Mouse (Mus musculus): ENCODE results near the gene Npvf. TPM values are rescaled to one million over a fixed set of nuclear protein-coding genes. Genes with fewer than 3 reads are reported as not detected.

Npvf gene
- 0.37 and 0.54 TPM in 2 replicates for polyA plus RNA-seq (2015; fragmentation: Nextera tagmentation; extraction: Ambion mirVana)

- WGBS = 78% methylated on average over 4 of the region's 4 CpGs
- Histone ChIP-seq H3K4me3 (ENCODE audit: low read length) (no peak within 1 kb of the TSS), H3K4me1 (ENCODE audit: insufficient read depth, low read length) (no peaks in the 10 kb centered on the region), H3K36me3 (ENCODE audit: insufficient read depth, low read length) (no peaks in the 10 kb centered on the region), H3K9ac (replicated peaks; ENCODE audit: low read length) (no peak within 1 kb of the TSS), H3K27ac (ENCODE audit: low read length) (no peak within 1 kb of the TSS), H3K4me2 (replicated peaks; ENCODE audit: low read depth, low read length) (no peak within 1 kb of the TSS), H3K27me3 (ENCODE audit: insufficient read depth, low read length) (no peaks in the 10 kb centered on the region), H3K9me3 (ENCODE audit: low read length) (no peaks in the 10 kb centered on the region)
- ATAC-seq (ENCODE audit: low FRiP score, low TSS enrichment) = no peak
These were observed at the start of gene Npvf for GRCm38 (mm10) chr6:50654356-50654755. TSS of gene Npvf (minus strand) at chr6:50654439.

- WGBS = 61% methylated on average over 15 of the region's 15 CpGs
- no peak overlapping the region for H3K4me2 ChIP-seq (replicated peaks; ENCODE audit: low read depth, low read length)
These were observed 35.0 kb upstream of the Npvf start for GRCm38 (mm10) chr6:50689121-50689815.

GRCm38 (mm10) chr6:50684646-50685415, 30.6 kb upstream of the Npvf start:
- Histone ChIP-seq H3K4me2 (replicated peaks; ENCODE audit: low read depth, low read length) (no peak overlapping the region), H3K9ac (replicated peaks; ENCODE audit: low read length) (no peak overlapping the region), H3K9me3 (ENCODE audit: low read length) (no peaks in the 10 kb centered on the region), H3K36me3 (ENCODE audit: insufficient read depth, low read length) (no peaks in the 10 kb centered on the region), H3K4me1 (ENCODE audit: insufficient read depth, low read length) (peaks cover 9% of the 10 kb centered on the region; the same call in 1 of the 2 replicates), H3K4me3 (ENCODE audit: low read length) (no peak overlapping the region), H3K27me3 (ENCODE audit: insufficient read depth, low read length) (peaks cover 4% of the 10 kb centered on the region; the same call in 1 of the 2 replicates), H3K27ac (ENCODE audit: low read length) (no peak overlapping the region; the same call in 1 of the 2 replicates)
- 52% methylated on average over 7 of the region's 7 CpGs for WGBS
- no peak for ATAC-seq (ENCODE audit: low FRiP score, low TSS enrichment)

More at GRCm38 (mm10) chr6:50689121-50689815, 35.0 kb upstream of the Npvf start:
- Histone ChIP-seq H3K9me3 (ENCODE audit: low read length) (no peaks in the 10 kb centered on the region), H3K27ac (ENCODE audit: low read length) (no peak overlapping the region), H3K36me3 (ENCODE audit: insufficient read depth, low read length) (no peaks in the 10 kb centered on the region), H3K27me3 (ENCODE audit: insufficient read depth, low read length) (no peaks in the 10 kb centered on the region), H3K9ac (replicated peaks; ENCODE audit: low read length) (no peak overlapping the region), H3K4me3 (ENCODE audit: low read length) (no peak overlapping the region), H3K4me1 (ENCODE audit: insufficient read depth, low read length) (peaks cover 7% of the 10 kb centered on the region; the same call in 1 of the 2 replicates)
- no peak for ATAC-seq (ENCODE audit: low FRiP score, low TSS enrichment)

GRCm38 (mm10) chr6:50681491-50681890, 27.3 kb upstream of the Npvf start:
- H3K4me3 ChIP-seq (ENCODE audit: low read length) = no peak overlapping the region
- H3K4me2 ChIP-seq (replicated peaks; ENCODE audit: low read depth, low read length) = no peak overlapping the region
- H3K9me3 ChIP-seq (ENCODE audit: low read length) = no peaks in the 10 kb centered on the region
- H3K27ac ChIP-seq (ENCODE audit: low read length) = no peak overlapping the region
- peaks cover 9% of the 10 kb centered on the region; the same call in 1 of the 2 replicates for H3K4me1 ChIP-seq (ENCODE audit: insufficient read depth, low read length)
- no peaks in the 10 kb centered on the region for H3K36me3 ChIP-seq (ENCODE audit: insufficient read depth, low read length)
- no peak for ATAC-seq (ENCODE audit: low FRiP score, low TSS enrichment)
- peaks cover 4% of the 10 kb centered on the region; the same call in 1 of the 2 replicates for H3K27me3 ChIP-seq (ENCODE audit: insufficient read depth, low read length)
- WGBS = 50% methylated on average over 5 of the region's 5 CpGs
- no peak overlapping the region for H3K9ac ChIP-seq (replicated peaks; ENCODE audit: low read length)

- no peak overlapping the region for H3K27ac ChIP-seq (ENCODE audit: low read length)
- H3K9ac ChIP-seq (replicated peaks; ENCODE audit: low read length) = no peak overlapping the region
- peaks cover 4% of the 10 kb centered on the region; the same call in 1 of the 2 replicates for H3K27me3 ChIP-seq (ENCODE audit: insufficient read depth, low read length)
- H3K9me3 ChIP-seq (ENCODE audit: low read length) = no peaks in the 10 kb centered on the region
- WGBS = 48% methylated on average over 20 of the region's 20 CpGs
- H3K36me3 ChIP-seq (ENCODE audit: insufficient read depth, low read length) = no peaks in the 10 kb centered on the region
- peaks cover 9% of the 10 kb centered on the region; the same call in 1 of the 2 replicates for H3K4me1 ChIP-seq (ENCODE audit: insufficient read depth, low read length)
- no peak overlapping the region for H3K4me3 ChIP-seq (ENCODE audit: low read length)
- no peak overlapping the region for H3K4me2 ChIP-seq (replicated peaks; ENCODE audit: low read depth, low read length)
- no peak for ATAC-seq (ENCODE audit: low FRiP score, low TSS enrichment)
These were observed 26.3 kb upstream of the Npvf start for GRCm38 (mm10) chr6:50680224-50681215.

GRCm38 (mm10) chr6:50679486-50679828, 25.2 kb upstream of the Npvf start:
- no peak overlapping the region for H3K4me2 ChIP-seq (replicated peaks; ENCODE audit: low read depth, low read length)
- ATAC-seq (ENCODE audit: low FRiP score, low TSS enrichment) = no peak
- no peak overlapping the region for H3K4me3 ChIP-seq (ENCODE audit: low read length)
- H3K27me3 ChIP-seq (ENCODE audit: insufficient read depth, low read length) = peaks cover 4% of the 10 kb centered on the region; the same call in 1 of the 2 replicates
- H3K9ac ChIP-seq (replicated peaks; ENCODE audit: low read length) = no peak overlapping the region
- H3K27ac ChIP-seq (ENCODE audit: low read length) = no peak overlapping the region
- H3K4me1 ChIP-seq (ENCODE audit: insufficient read depth, low read length) = peaks cover 9% of the 10 kb centered on the region; the same call in 1 of the 2 replicates
- no peaks in the 10 kb centered on the region for H3K9me3 ChIP-seq (ENCODE audit: low read length)
- WGBS = 90% methylated on average over 2 of the region's 2 CpGs
- no peaks in the 10 kb centered on the region for H3K36me3 ChIP-seq (ENCODE audit: insufficient read depth, low read length)

GRCm38 (mm10) chr6:50678826-50679485, 24.7 kb upstream of the Npvf start:
- H3K36me3 ChIP-seq (ENCODE audit: insufficient read depth, low read length) = no peaks in the 10 kb centered on the region
- peaks cover 4% of the 10 kb centered on the region; the same call in 1 of the 2 replicates for H3K27me3 ChIP-seq (ENCODE audit: insufficient read depth, low read length)
- H3K4me1 ChIP-seq (ENCODE audit: insufficient read depth, low read length) = peaks cover 9% of the 10 kb centered on the region; the same call in 1 of the 2 replicates
- 30% methylated on average over 8 of the region's 8 CpGs for WGBS
- no peak overlapping the region for H3K4me2 ChIP-seq (replicated peaks; ENCODE audit: low read depth, low read length)
- no peak overlapping the region for H3K9ac ChIP-seq (replicated peaks; ENCODE audit: low read length)
- no peaks in the 10 kb centered on the region for H3K9me3 ChIP-seq (ENCODE audit: low read length)
- no peak overlapping the region for H3K27ac ChIP-seq (ENCODE audit: low read length)
- H3K4me3 ChIP-seq (ENCODE audit: low read length) = no peak overlapping the region
- ATAC-seq (ENCODE audit: low FRiP score, low TSS enrichment) = peak; percentile 71; the same call in 1 of the 2 replicates

- WGBS = 90% methylated on average over 3 of the region's 3 CpGs
- no peak overlapping the region for H3K27ac ChIP-seq (ENCODE audit: low read length)
- no peaks in the 10 kb centered on the region for H3K27me3 ChIP-seq (ENCODE audit: insufficient read depth, low read length)
These were observed 17.0 kb upstream of the Npvf start for GRCm38 (mm10) chr6:50671191-50671590.

GRCm38 (mm10) chr6:50666937-50667336, 12.7 kb upstream of the Npvf start:
- no peak for ATAC-seq (ENCODE audit: low FRiP score, low TSS enrichment)
- Histone ChIP-seq H3K4me2 (replicated peaks; ENCODE audit: low read depth, low read length) (no peak overlapping the region), H3K27ac (ENCODE audit: low read length) (peak overlapping the region; percentile 86), H3K27me3 (ENCODE audit: insufficient read depth, low read length) (no peaks in the 10 kb centered on the region), H3K36me3 (ENCODE audit: insufficient read depth, low read length) (no peaks in the 10 kb centered on the region), H3K9me3 (ENCODE audit: low read length) (no peaks in the 10 kb centered on the region), H3K4me1 (ENCODE audit: insufficient read depth, low read length) (peaks cover 37% of the 10 kb centered on the region), H3K4me3 (ENCODE audit: low read length) (no peak overlapping the region), H3K9ac (replicated peaks; ENCODE audit: low read length) (no peak overlapping the region)
- 39% methylated on average over 5 of the region's 5 CpGs for WGBS

More at GRCm38 (mm10) chr6:50671191-50671590, 17.0 kb upstream of the Npvf start:
- no peak overlapping the region for H3K9ac ChIP-seq (replicated peaks; ENCODE audit: low read length)
- H3K9me3 ChIP-seq (ENCODE audit: low read length) = no peaks in the 10 kb centered on the region
- H3K36me3 ChIP-seq (ENCODE audit: insufficient read depth, low read length) = no peaks in the 10 kb centered on the region
- peaks cover 14% of the 10 kb centered on the region for H3K4me1 ChIP-seq (ENCODE audit: insufficient read depth, low read length)
- no peak overlapping the region for H3K4me2 ChIP-seq (replicated peaks; ENCODE audit: low read depth, low read length)
- ATAC-seq (ENCODE audit: low FRiP score, low TSS enrichment) = no peak
- no peak overlapping the region for H3K4me3 ChIP-seq (ENCODE audit: low read length)
